Mouse (Mus musculus) cerebellum, postnatal 14 days (tissue): ENCODE measurements around the gene Plcd1.

ENCODE experiments used
- DNase-seq, 2 experiments: peaks; one replicate each; pipeline ENCODE4 v3.0.0; 2021; ENCODE audit warnings: mixed read lengths in 2 of 2

The Plcd1 gene

GRCm38 (mm10) chr9:119052154-119052944, 41.0 kb downstream of the Plcd1 start, which contains the start of gene Vill:
Gene Vill (plus strand): TSS chr9:119052778.
- no peak for DNase-seq

DNA sequence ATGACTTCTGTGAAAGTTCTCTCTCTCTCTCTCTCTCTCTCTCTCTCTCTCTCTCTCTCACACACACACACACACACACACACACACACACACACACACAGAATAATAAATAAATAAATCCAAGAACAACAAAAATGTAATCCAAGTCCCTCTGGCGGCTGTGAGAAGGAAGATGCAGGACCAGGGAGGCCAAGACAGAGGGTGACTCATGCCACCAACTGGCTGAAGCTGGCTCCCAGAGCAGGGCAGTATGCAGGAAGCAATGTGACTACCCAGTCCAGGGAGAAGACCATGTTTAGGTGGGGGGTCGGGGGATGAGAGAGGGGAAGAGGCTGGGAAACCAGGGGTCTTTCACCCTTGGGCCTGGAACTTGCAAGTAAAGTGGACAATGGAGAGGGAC, 42.1 kb downstream of the Plcd1 start:
- no peak for DNase-seq

- no peak for DNase-seq
Measured at GRCm38 (mm10) chr9:119048182-119048903, 45.0 kb downstream of the Plcd1 start.

- DNase-seq = peak; percentile 71 to 79
Measured at GRCm38 (mm10) chr9:119040101-119040775, 53.1 kb downstream of the Plcd1 start.

DNA sequence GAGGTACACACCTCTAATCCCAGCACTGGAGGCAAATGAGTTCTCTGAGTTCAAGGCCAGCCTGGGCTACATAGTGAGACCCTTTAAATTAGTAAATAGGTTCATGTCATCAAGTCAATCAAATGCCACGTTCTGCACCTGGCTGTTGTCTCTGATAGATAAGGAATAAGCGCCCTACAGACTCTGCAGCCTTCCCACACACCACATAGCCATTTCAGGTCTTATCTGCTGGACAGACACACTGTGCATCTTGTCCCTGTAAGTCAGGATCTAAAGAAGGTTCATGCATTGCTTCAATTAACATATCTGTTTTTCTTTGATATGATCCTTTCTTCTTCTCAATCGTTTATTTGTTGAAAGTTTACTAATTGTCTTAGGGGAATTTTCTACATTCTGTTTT, 54.7 kb downstream of the Plcd1 start:
- DNase-seq = no peak

DNA sequence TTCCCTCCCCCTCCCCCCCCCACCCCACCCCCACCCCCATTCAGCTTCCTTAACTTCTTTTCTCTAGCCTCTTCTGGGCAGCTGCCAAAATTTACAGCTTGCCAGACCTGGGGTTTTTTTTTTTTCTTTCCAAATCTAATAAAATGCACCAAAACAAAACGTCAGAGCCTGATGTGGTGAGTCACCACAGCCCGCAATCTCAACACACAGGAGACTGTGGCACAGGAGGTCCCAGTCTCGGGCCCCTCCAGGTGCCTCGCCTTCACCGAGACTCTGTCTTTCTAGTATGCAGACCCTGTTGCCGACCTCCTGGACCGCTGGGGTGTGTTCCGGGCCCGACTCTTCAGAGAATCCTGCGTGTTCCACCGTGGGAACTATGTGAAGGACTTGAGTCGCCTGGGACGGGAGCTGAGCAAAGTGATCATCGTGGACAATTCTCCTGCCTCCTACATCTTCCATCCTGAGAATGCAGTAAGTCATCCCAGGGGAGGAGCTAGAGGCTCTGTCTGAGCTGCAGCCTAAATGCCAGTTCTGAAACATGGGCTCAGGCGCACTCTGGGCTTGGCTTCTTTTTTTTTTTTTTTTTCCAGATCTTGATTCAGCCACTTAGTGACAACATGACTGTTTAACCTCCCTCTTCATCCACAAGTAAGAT, 56.1 kb downstream of the Plcd1 start:
- no peak for DNase-seq

DNA sequence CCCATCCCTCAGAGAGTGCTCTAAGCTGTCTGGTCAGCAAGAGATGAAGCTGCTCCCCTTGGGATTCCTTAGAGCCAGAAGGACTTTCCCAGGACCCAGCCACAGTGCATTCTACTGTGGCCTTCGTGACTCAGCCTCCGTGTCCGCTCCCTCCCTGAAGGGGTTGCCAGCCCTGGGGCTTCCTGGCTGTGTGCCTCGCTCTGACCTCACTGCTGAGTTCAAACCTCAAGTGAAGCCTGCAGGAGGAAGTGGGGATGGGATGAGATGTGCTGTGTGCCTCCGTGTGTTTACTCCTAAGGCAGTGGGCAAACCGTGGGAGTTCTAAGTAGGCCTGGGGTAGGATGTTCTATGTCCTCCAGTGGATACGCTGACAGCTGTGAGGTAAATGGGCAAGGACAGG, 57.5 kb downstream of the Plcd1 start:
- DNase-seq = peak; percentile 55 to 62

GRCm38 (mm10) chr9:119034676-119035665, 58.3 kb downstream of the Plcd1 start:
- peak; percentile 47 to 60 for DNase-seq

DNA sequence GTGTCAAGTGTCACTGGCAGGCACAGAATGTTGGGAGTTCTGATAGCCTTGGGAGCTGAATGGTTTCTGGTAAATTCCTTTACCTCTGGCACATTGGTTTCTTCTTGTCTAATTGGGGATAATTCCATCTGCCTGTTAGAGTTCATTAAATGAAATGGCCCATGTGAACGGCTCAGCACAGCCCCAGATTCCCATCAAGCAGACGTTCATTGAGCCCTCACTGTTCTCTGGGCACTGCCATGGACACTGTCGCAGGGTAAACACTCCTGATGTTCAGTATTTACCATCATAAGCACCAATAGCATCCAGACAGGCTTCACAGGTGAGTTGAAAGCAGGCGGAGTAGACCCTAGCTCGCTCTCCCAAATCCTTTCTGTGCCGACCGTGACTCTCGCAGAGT, 59.2 kb downstream of the Plcd1 start:
- DNase-seq = no peak

DNA sequence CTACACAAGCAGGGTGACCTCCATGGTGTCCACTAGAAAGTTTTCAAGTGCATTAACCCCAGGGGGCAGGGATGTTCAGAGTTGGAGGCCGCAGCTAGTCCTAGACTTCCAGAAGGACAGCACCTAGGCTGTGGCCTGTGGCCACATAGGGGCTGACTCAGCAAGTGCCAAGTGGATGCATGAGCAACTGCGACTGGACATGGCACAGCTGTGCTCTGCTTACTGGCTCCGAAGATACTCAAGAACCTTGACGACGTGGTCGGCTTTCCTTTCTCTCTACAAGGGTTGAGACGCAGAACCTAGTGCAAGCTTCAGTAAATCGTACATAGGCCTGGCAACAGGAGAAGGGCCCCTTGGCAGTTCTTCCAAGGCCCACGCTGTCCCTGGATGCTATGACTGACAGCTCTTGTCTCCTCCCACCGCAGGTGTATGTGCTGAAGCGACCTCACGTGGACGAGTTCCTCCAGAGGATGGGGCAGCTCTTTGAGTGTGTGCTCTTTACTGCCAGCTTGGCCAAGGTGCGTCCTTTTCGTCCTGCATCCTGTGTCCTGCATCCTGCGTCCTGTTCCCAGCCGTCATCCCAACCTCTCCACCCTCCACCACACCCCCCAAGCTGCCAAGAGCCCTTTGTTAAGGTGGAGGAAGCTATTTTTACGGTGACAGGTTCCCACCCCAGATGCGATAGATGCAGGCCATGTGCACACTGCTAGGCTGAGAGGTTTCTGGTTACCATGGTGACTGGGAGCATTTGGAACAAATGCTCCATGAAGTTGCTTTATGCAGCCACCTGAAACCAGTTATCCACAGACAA, 60.0 kb downstream of the Plcd1 start:
- DNase-seq = no peak

DNA sequence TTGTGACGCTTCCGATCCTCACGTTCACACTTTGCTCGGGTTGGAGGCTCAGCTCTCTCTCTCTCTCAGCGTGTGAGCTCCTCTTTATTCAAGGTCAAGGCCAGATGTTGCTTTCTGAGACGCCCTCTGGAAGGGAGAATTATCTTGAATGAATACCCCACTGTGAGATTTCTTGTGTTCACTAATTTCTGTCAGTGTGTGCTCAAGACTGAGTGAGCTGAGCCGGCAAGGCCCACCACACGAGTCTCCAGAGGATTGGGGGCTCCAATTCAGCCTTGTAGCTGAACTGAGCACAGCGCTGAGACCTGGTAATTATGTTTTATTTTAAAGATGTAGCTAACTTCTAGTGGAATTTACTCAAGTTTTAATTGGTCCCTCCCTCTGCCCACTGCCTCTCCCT, 60.8 kb downstream of the Plcd1 start:
- no peak for DNase-seq

DNA sequence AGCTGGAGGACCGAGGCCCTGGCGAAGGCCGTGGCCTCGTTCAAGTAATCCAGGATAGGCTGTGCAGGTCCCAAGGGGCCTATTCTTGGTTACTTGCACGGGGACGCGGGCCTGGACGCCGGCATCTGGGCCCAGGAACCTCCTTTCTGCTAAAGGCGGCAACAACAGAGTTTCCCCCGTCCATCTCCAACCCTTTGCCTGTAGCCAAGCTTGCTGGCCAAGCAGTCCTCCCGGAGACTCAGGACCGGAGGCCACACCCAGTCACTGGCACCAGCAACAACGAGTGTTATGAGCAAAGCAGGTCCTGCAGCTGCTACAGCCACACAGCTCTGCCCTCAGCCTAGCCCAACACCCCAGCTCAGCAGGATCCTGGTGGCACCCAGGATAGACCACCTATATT, 61.5 kb downstream of the Plcd1 start:
- peak in 1 of 2 experiments; percentile 23 for DNase-seq

GRCm38 (mm10) chr9:119031038-119031437, 62.3 kb downstream of the Plcd1 start:
- no peak for DNase-seq

DNA sequence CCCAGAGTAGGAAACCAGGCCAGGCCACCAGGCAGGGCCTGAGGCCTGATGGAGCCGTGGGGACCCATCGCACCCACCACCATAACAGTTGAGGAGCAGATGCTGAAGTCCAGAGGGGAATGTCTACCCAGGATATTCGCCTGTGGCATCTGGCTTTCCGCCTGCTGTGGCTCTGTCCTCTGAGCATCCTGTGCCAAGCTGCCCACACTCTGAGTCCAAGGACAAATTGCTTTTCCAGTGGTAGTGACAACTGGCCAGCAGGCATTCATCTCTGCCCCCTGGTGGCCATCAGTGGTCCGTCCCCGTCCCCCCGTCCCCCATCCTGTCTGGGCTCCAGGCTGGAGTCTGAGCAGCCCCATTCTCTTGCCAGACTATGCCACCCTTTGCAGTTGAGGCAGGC, 63.7 kb downstream of the Plcd1 start:
- DNase-seq = peak; percentile 51 to 69

GRCm38 (mm10) chr9:119028226-119029195, 64.8 kb downstream of the Plcd1 start:
- DNase-seq = no peak

GRCm38 (mm10) chr9:119027337-119027736, 66.0 kb downstream of the Plcd1 start:
- DNase-seq = no peak

GRCm38 (mm10) chr9:119025832-119026331, 67.4 kb downstream of the Plcd1 start:
- no peak for DNase-seq

GRCm38 (mm10) chr9:119025263-119025662, 68.0 kb downstream of the Plcd1 start:
- no peak for DNase-seq

DNA sequence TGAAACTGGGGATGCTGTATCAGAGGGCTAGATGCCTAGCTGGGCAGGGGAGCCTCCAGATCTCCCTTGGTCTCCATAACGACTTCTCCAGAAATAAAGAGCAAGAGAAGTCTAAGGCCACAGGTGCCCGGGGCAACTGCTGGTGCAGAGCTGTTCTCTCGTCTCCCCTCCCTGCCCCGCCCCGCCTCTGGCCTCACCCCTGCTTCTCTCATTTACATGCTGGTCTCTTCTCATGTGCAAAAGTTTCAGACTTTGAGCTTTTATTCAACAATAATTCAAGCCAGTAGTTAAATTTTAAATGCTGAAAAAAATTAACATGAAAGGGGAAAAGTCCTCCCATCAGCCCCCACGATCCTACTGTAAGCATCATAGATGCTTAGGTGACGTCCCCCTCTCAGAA, 71.6 kb downstream of the Plcd1 start:
- DNase-seq = no peak
